Mouse (Mus musculus): ENCODE results near the gene Cpm. TPM values are rescaled to one million over a fixed set of nuclear protein-coding genes. Genes with fewer than 3 reads are reported as not detected.

Cpm gene
- polyA plus RNA-seq, 1 experiment from 2014 or later, result 23.5 TPM

GRCm38 (mm10) chr10:117717583-117717982 lies 88.3 kb downstream of the Cpm start:
- no peaks in the 10 kb centered on the region for H3K9me3 ChIP-seq (ENCODE audit: low read depth, low read length)
- 3% methylated on average over 4 of the region's 4 CpGs for WGBS
- no peak for TF ChIP-seq CTCF (IDR thresholded peaks at IDR 0.05; ENCODE audit: low read depth)
- DNase-seq (peak; percentile 53), ATAC-seq (ENCODE audit: insufficient read depth) (peak; percentile 73)
- no peak overlapping the region for H3K9ac ChIP-seq
- no peaks in the 10 kb centered on the region for H3K36me3 ChIP-seq (ENCODE audit: insufficient read depth)
- H3K27ac ChIP-seq (ENCODE audit: low read depth), result peak overlapping the region; percentile 77; the same call in 1 of the 2 replicates
- H3K4me1 ChIP-seq (ENCODE audit: insufficient read depth), result no peaks in the 10 kb centered on the region
- no peaks in the 10 kb centered on the region for H3K27me3 ChIP-seq (ENCODE audit: insufficient read depth, low read length)
- H3K4me2 ChIP-seq, result no peak overlapping the region
- H3K4me3 ChIP-seq (ENCODE audit: low read depth, low read length), result no peak overlapping the region

GRCm38 (mm10) chr10:117718161-117719119 lies 89.1 kb downstream of the Cpm start:
- H3K27ac ChIP-seq (ENCODE audit: low read depth), result peak overlapping the region; percentile 77
- ATAC-seq (ENCODE audit: insufficient read depth) (0 out of 2 replicates have a peak, but pooled peaks have one; percentile 44), DNase-seq (peak; percentile 40)
- H3K36me3 ChIP-seq (ENCODE audit: insufficient read depth), result no peaks in the 10 kb centered on the region
- no peaks in the 10 kb centered on the region for H3K4me1 ChIP-seq (ENCODE audit: insufficient read depth)
- no peak overlapping the region for H3K4me2 ChIP-seq
- H3K9me3 ChIP-seq (ENCODE audit: low read depth, low read length), result no peaks in the 10 kb centered on the region
- H3K9ac ChIP-seq, result no peak overlapping the region
- WGBS, result 58% methylated on average over 19 of the region's 19 CpGs
- TF ChIP-seq CTCF (IDR thresholded peaks at IDR 0.05; ENCODE audit: low read depth), result no peak
- no peaks in the 10 kb centered on the region for H3K27me3 ChIP-seq (ENCODE audit: insufficient read depth, low read length)
- no peak overlapping the region for H3K4me3 ChIP-seq (ENCODE audit: low read depth, low read length)

GRCm38 (mm10) chr10:117724136-117724718 lies 94.9 kb downstream of the Cpm start:
- no peaks in the 10 kb centered on the region; the same call in 1 of the 2 replicates for H3K4me1 ChIP-seq (ENCODE audit: insufficient read depth)
- H3K4me2 ChIP-seq, result no peak overlapping the region
- H3K27me3 ChIP-seq (ENCODE audit: insufficient read depth, low read length), result no peaks in the 10 kb centered on the region
- H3K36me3 ChIP-seq (ENCODE audit: insufficient read depth), result no peaks in the 10 kb centered on the region
- DNase-seq (no peak), ATAC-seq (ENCODE audit: insufficient read depth) (no peak)
- H3K4me3 ChIP-seq (ENCODE audit: low read depth, low read length), result no peak overlapping the region
- no peak for TF ChIP-seq CTCF (IDR thresholded peaks at IDR 0.05; ENCODE audit: low read depth)
- no peaks in the 10 kb centered on the region for H3K9me3 ChIP-seq (ENCODE audit: low read depth, low read length)
- no peak overlapping the region for H3K9ac ChIP-seq
- no peak overlapping the region for H3K27ac ChIP-seq (ENCODE audit: low read depth)
- WGBS, result 71% methylated on average over 5 of the region's 5 CpGs

GRCm38 (mm10) chr10:117724804-117725361 lies 95.6 kb downstream of the Cpm start:
- no peaks in the 10 kb centered on the region; the same call in 1 of the 2 replicates for H3K4me1 ChIP-seq (ENCODE audit: insufficient read depth)
- no peak overlapping the region for H3K4me2 ChIP-seq
- DNase-seq (no peak), ATAC-seq (ENCODE audit: insufficient read depth) (no peak)
- H3K9ac ChIP-seq, result no peak overlapping the region
- TF ChIP-seq CTCF (IDR thresholded peaks at IDR 0.05; ENCODE audit: low read depth), result no peak
- WGBS, result 92% methylated on average over 3 of the region's 3 CpGs
- no peak overlapping the region for H3K27ac ChIP-seq (ENCODE audit: low read depth)
- no peak overlapping the region for H3K4me3 ChIP-seq (ENCODE audit: low read depth, low read length)
- no peaks in the 10 kb centered on the region for H3K9me3 ChIP-seq (ENCODE audit: low read depth, low read length)
- no peaks in the 10 kb centered on the region for H3K27me3 ChIP-seq (ENCODE audit: insufficient read depth, low read length)
- H3K36me3 ChIP-seq (ENCODE audit: insufficient read depth), result no peaks in the 10 kb centered on the region

- ATAC-seq (ENCODE audit: insufficient read depth) (no peak), DNase-seq (no peak)
- Histone ChIP-seq H3K9me3 (ENCODE audit: low read depth, low read length) (no peaks in the 10 kb centered on the region), H3K4me3 (ENCODE audit: low read depth, low read length) (no peak overlapping the region), H3K27ac (ENCODE audit: low read depth) (no peak overlapping the region), H3K4me1 (ENCODE audit: insufficient read depth) (no peaks in the 10 kb centered on the region; the same call in 1 of the 2 replicates), H3K36me3 (ENCODE audit: insufficient read depth) (no peaks in the 10 kb centered on the region), H3K9ac (no peak overlapping the region), H3K4me2 (no peak overlapping the region), H3K27me3 (ENCODE audit: insufficient read depth, low read length) (no peaks in the 10 kb centered on the region)
- WGBS, result 65% methylated on average over 7 of the region's 7 CpGs
- TF ChIP-seq CTCF (IDR thresholded peaks at IDR 0.05; ENCODE audit: low read depth), result no peak
These were observed 96.4 kb downstream of the Cpm start for GRCm38 (mm10) chr10:117725671-117726070.

- Histone ChIP-seq H3K4me3 (ENCODE audit: low read depth, low read length) (no peak overlapping the region), H3K4me2 (no peak overlapping the region), H3K4me1 (ENCODE audit: insufficient read depth) (no peaks in the 10 kb centered on the region; the same call in 1 of the 2 replicates), H3K27ac (ENCODE audit: low read depth) (no peak overlapping the region), H3K9ac (no peak overlapping the region), H3K36me3 (ENCODE audit: insufficient read depth) (no peaks in the 10 kb centered on the region), H3K9me3 (ENCODE audit: low read depth, low read length) (no peaks in the 10 kb centered on the region), H3K27me3 (ENCODE audit: insufficient read depth, low read length) (no peaks in the 10 kb centered on the region)
- no peak for TF ChIP-seq CTCF (IDR thresholded peaks at IDR 0.05; ENCODE audit: low read depth)
- ATAC-seq (ENCODE audit: insufficient read depth), result no peak
- WGBS, result 90% methylated on average over 4 of the region's 4 CpGs
- no peak for DNase-seq
These were observed 97.0 kb downstream of the Cpm start for GRCm38 (mm10) chr10:117726350-117726749.
